Mouse (Mus musculus) kidney, adult 2 months (tissue): ENCODE measurements around the gene Epn1.
"Not testable (repeated sequence)": the region's sequence is repeated elsewhere in the genome, so short reads cannot be mapped to it uniquely, and the experiment has no call there.

Experiments used
- CTCF ChIP-seq: fragments of 200-500 bp; conservative IDR thresholded peaks from 2 replicates; pipeline ENCODE4 v1.5.1; 2011; ENCODE audit warnings: low read depth, mild to moderate bottlenecking, control low read depth, low read length, moderate library complexity, mixed read lengths; ENCODE audit not compliant: insufficient read depth, insufficient read length
- POLR2A ChIP-seq: fragments of 200-500 bp; IDR thresholded peaks from one replicate; pipeline ENCODE4 v1.6.1; 2011; ENCODE audit warnings: low read depth, low read length, control low read depth

GRCm38 (mm10) chr7:5079365-5080009, 548 bp upstream of the Epn1 start:
- TF ChIP-seq POLR2A, CTCF: not testable (repeated sequence)
